Mouse (Mus musculus) Patski (cell line): ENCODE data around the gene Gm10721. TPM values are rescaled to one million over a fixed set of nuclear protein-coding genes. Genes with fewer than 3 reads are reported as not detected.
"Not testable (repeated sequence)": the region's sequence is repeated elsewhere in the genome, so short reads cannot be mapped to it uniquely, and the experiment has no call there.

Experiments used
- ATAC-seq: fragments of 100-300 bp; one replicate; pipeline ENCODE4 v1.8.0; 2021
- CTCF ChIA-PET: fragments of 350-600 bp; sonication (Branson Sonifier 250); formaldehyde crosslinking; loops from one replicate; lab custom pipeline; 2022; ENCODE audit warnings: inconsistent platforms; lab: Charles Lee
- POLR2A ChIA-PET: fragments of 350-600 bp; sonication (Branson Sonifier 250); formaldehyde crosslinking; loops from one replicate; lab custom pipeline; 2022; ENCODE audit warnings: antibody characterized with exemption, inconsistent platforms; lab: Charles Lee
- DNase-seq: peaks from one replicate; pipeline ENCODE4 v3.0.0-alpha.2; 2011; ENCODE audit warnings: low read depth, low spot score
- H3K27me3 ChIP-seq: fragments of 371-371 bp; one replicate; pipeline ENCODE4 v1.5.1; 2021
- in situ Hi-C: fragments of 300-500 bp; cut with MboI; formaldehyde crosslinking; loops from 3 replicates; pipeline ENCODE4 v1.11.1; 2018; ENCODE audit warnings: low pct_unique_long_range_greater_than_20kb, mixed read lengths
- polyA plus RNA-seq: library from polyadenylated mRNA; unstranded; gene quantifications from one replicate; pipeline ENCODE4 v1.2.3, GENCODE M21; 2021

Gene Gm10721
- not detected for polyA plus RNA-seq

GRCm38 (mm10) chr9:3012733-3013279, at the start of gene Gm10721:
Gene Gm10721 (plus strand): TSS chr9:3013140.
- peak; percentile 41 for ATAC-seq
- DNase-seq, CTCF ChIA-PET, H3K27me3 ChIP-seq, in situ Hi-C loops, POLR2A ChIA-PET: not testable (repeated sequence)

- H3K27me3 ChIP-seq, in situ Hi-C loops, DNase-seq, ATAC-seq, CTCF ChIA-PET, POLR2A ChIA-PET: not testable (repeated sequence)
These were observed 12.4 kb upstream of the Gm10721 start, which contains the start of gene Gm10722 for GRCm38 (mm10) chr9:3000445-3000972. Gene Gm10722 (plus strand): TSS chr9:3000922.

GRCm38 (mm10) chr9:3001006-3001405, 11.9 kb upstream of the Gm10721 start:
- ATAC-seq, CTCF ChIA-PET, H3K27me3 ChIP-seq, POLR2A ChIA-PET, DNase-seq, in situ Hi-C loops: not testable (repeated sequence)

- CTCF ChIA-PET, DNase-seq, POLR2A ChIA-PET, H3K27me3 ChIP-seq, in situ Hi-C loops: not testable (repeated sequence)
- peak; percentile 60 for ATAC-seq
These were observed 10.8 kb upstream of the Gm10721 start for GRCm38 (mm10) chr9:3001948-3002659.

DNA sequence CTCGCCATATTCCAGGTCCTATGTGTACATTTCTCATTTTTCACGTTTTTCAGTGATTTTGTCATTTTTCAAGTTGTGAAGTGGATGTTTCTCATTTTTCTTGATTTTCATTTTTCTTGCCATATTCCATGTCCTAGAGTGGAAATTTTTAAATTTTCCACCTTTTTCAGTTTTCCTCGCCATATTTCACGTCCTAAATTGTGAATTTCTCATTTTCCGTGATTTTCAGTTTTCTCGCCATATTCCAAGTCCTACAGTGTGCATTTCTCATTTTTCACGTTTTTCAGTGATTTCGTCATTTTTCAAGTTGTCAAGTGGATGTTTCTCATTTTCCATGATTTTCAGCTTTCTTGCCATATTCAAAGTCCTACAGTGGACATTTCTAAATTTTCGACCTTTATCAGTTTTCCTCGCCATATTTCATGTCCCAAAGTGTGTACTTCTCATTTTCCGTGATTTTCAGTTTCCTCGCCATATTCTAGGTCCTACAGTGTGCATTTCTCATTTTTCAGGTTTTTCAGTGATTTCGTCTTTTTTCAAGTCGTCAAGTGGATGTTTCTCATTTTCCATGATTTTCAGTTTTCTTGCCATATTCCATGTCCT, 10.0 kb upstream of the Gm10721 start, which contains the start of gene Gm11168:
Gm11168 (plus strand) TSS at position 553 of the 603 bp plus-strand sequence.
- in situ Hi-C loops, H3K27me3 ChIP-seq, ATAC-seq, POLR2A ChIA-PET, CTCF ChIA-PET, DNase-seq: not testable (repeated sequence)

GRCm38 (mm10) chr9:3006179-3006578, 6.8 kb upstream of the Gm10721 start:
- CTCF ChIA-PET, ATAC-seq, in situ Hi-C loops, POLR2A ChIA-PET, DNase-seq, H3K27me3 ChIP-seq: not testable (repeated sequence)

DNA sequence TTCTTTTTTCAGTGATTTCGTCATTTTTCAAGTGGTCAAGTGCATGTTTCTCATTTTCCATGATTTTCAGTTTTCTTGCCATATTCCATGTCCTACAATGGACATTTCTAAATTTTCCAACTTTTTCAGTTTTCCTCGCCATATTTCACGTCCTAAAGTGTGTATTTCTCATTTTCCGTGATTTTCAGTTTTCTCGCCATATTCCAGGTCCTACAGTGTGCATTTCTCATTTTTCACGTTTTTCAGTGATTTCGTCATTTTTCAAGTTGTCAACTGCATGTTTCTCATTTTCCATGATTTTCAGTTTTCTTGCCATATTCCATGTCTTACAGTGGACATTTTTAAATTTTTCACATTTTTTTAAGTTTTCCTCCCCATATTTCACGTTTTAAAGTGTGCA, 6.3 kb upstream of the Gm10721 start:
- POLR2A ChIA-PET, H3K27me3 ChIP-seq, in situ Hi-C loops, DNase-seq, CTCF ChIA-PET: not testable (repeated sequence)
- peak; percentile 24 for ATAC-seq

- POLR2A ChIA-PET, DNase-seq, H3K27me3 ChIP-seq, in situ Hi-C loops, CTCF ChIA-PET: not testable (repeated sequence)
- ATAC-seq, result peak; percentile 29
These were observed 5.7 kb upstream of the Gm10721 start for GRCm38 (mm10) chr9:3007272-3007671.

GRCm38 (mm10) chr9:3009331-3009730, 3.6 kb upstream of the Gm10721 start:
- in situ Hi-C loops, POLR2A ChIA-PET, H3K27me3 ChIP-seq, CTCF ChIA-PET, DNase-seq: not testable (repeated sequence)
- peak; percentile 23 for ATAC-seq

GRCm38 (mm10) chr9:3012054-3012621, 802 bp upstream of the Gm10721 start:
- CTCF ChIA-PET, DNase-seq, H3K27me3 ChIP-seq, in situ Hi-C loops, ATAC-seq, POLR2A ChIA-PET: not testable (repeated sequence)

DNA sequence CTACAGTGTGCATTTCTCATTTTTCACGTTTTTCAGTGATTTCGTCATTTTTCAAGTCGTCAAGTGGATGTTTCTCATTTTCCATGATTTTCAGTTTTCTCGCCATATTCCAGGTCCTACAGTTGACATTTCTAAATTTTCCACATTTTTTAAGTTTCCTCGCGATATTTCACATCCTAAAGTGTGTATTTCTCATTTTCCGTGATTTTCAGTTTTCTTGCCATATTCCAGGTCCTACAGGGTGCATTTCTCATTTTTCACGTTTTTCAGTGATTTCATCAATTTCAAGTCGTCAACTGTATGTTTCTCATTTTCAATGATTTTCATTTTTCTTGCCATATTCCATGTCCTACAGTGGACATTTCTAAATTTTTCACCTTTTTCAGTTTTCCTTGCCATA, 2.4 kb downstream of the Gm10721 start, which contains the start of gene Gm10720:
Gm10720 (plus strand) TSS at position 301 of the 400 bp plus-strand sequence.
- H3K27me3 ChIP-seq, ATAC-seq, CTCF ChIA-PET, in situ Hi-C loops, POLR2A ChIA-PET, DNase-seq: not testable (repeated sequence)

DNA sequence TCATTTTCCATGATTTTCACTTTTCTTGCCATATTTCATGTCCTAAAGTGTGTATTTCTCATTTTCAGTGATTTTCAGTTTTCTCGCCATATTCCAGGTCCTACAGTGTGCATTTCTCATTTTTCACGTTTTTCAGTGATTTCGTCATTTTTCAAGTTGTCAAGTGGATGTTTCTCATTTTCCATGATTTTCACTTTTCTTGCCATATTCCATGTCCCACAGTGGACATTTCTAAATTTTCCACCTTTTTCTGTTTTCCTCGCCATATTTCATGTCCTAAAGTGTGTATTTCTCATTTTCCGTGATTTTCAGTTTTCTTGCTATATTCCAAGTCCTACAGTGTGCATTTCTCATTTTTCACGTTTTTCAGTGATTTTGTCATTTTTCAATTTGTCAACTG, 3.0 kb downstream of the Gm10721 start:
- ATAC-seq, in situ Hi-C loops, POLR2A ChIA-PET, CTCF ChIA-PET, DNase-seq, H3K27me3 ChIP-seq: not testable (repeated sequence)

- in situ Hi-C loops, H3K27me3 ChIP-seq, POLR2A ChIA-PET, ATAC-seq, CTCF ChIA-PET, DNase-seq: not testable (repeated sequence)
These were observed 4.2 kb downstream of the Gm10721 start, which contains the start of gene Gm10719 for GRCm38 (mm10) chr9:3017108-3017507. Gene Gm10719 (plus strand): TSS chr9:3017408.

DNA sequence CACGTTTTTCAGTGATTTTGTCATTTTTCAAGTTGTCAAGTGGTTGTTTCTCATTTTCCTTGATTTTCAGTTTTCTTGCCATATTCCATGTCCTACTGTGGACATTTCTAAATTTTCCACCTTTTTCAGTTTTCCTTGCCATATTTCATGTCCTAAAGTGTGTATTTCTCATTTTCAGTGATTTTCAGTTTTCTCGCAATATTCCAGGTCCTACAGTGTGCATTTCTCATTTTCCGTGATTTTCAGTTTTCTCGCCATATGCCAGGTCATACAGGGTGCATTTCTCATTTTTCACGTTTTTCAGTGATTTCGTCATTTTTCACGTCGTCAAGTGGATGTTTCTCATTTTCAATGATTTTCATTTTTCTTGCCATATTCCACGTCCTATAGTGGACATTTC, 6.0 kb downstream of the Gm10721 start:
- POLR2A ChIA-PET, in situ Hi-C loops, DNase-seq: not testable (repeated sequence)

More for the DNA sequence above, 6.0 kb downstream of the Gm10721 start:
- CTCF ChIA-PET, ATAC-seq, H3K27me3 ChIP-seq: not testable (repeated sequence)
